Mouse (Mus musculus) limb, embryonic 12.5 days (tissue): Measurements from ENCODE around the gene Slc22a12. TPM values are rescaled to one million over a fixed set of nuclear protein-coding genes. Genes with fewer than 3 reads are reported as not detected.

Experiments used
- ATAC-seq: fragments of 200-750 bp; cut with Nextera tagmentation; 2 replicates; pipeline ENCODE4 v1.8.0; 2017; ENCODE audit warnings: low read depth, moderate TSS enrichment; ENCODE audit not compliant: insufficient number of reproducible peaks, insufficient read depth, low FRiP score, low TSS enrichment
- H3K27ac ChIP-seq: fragments of 300-500 bp; sonication (generic); 2 replicates; pipeline ENCODE4 v1.5.1; 2016; ENCODE audit warnings: mild to moderate bottlenecking, moderate library complexity
- H3K27me3 ChIP-seq: fragments of 300-500 bp; sonication (generic); 2 replicates; pipeline ENCODE4 v1.6.1; 2016; ENCODE audit warnings: mild to moderate bottlenecking, moderate library complexity
- H3K36me3 ChIP-seq: fragments of 300-500 bp; sonication (generic); 2 replicates; pipeline ENCODE4 v1.6.1; 2016; ENCODE audit warnings: mild to moderate bottlenecking, moderate library complexity
- H3K4me1 ChIP-seq: fragments of 300-500 bp; sonication (generic); replicated peaks from 2 replicates; pipeline ENCODE4 v1.6.1; 2016
- H3K4me2 ChIP-seq: fragments of 300-500 bp; sonication (generic); 2 replicates; pipeline ENCODE4 v1.6.1; 2016; ENCODE audit warnings: mild to moderate bottlenecking, moderate library complexity
- H3K4me3 ChIP-seq: fragments of 300-500 bp; sonication (generic); replicated peaks from 2 replicates; pipeline ENCODE4 v1.5.1; 2016; ENCODE audit warnings: mild to moderate bottlenecking
- H3K9ac ChIP-seq: fragments of 300-500 bp; sonication (generic); replicated peaks from 2 replicates; pipeline ENCODE4 v1.6.1; 2016; ENCODE audit warnings: mild to moderate bottlenecking, moderate library complexity
- H3K9me3 ChIP-seq: fragments of 300-500 bp; sonication (generic); 2 replicates; pipeline ENCODE4 v1.6.1; 2016; ENCODE audit warnings: mild to moderate bottlenecking, moderate library complexity
- WGBS: fragments of 180-500 bp; shearing (Covaris S2); methylation state at CpG from one replicate; pipeline ENCODE4 v1.1.7; 2016; 5-methylcytosine and 5-hydroxymethylcytosine counted together
- polyA plus RNA-seq: library from polyadenylated mRNA; unstranded; fragments of >200 nt; fragmentation: Nextera tagmentation; extraction: Ambion mirVana; gene quantifications from 2 replicates; pipeline ENCODE4 v1.2.1, GENCODE M21; 2016

The Slc22a12 gene
- polyA plus RNA-seq, 1 experiment from 2014 or later = not detected

- no peaks in the 10 kb centered on the region for H3K36me3 ChIP-seq
- peaks cover 42% of the 10 kb centered on the region for H3K27me3 ChIP-seq
- ATAC-seq = no peak
- no peak overlapping the region for H3K27ac ChIP-seq
- no peak overlapping the region for H3K4me3 ChIP-seq
- no peak overlapping the region for H3K4me2 ChIP-seq
- no peaks in the 10 kb centered on the region for H3K4me1 ChIP-seq
- H3K9ac ChIP-seq = no peak overlapping the region
- H3K9me3 ChIP-seq = 0 out of 2 replicates have a peak, but pooled peaks cover 6% of the 10 kb centered on the region
- 72% methylated on average over 6 of the region's 6 CpGs for WGBS
Observed at GRCm38 (mm10) chr19:6540191-6540590, 2.6 kb downstream of the Slc22a12 start.

GRCm38 (mm10) chr19:6539592-6539991 is 3.2 kb downstream of the Slc22a12 start:
- WGBS = 76% methylated on average over 4 of the region's 4 CpGs
- H3K9ac ChIP-seq = no peak overlapping the region
- no peak for ATAC-seq

DNA sequence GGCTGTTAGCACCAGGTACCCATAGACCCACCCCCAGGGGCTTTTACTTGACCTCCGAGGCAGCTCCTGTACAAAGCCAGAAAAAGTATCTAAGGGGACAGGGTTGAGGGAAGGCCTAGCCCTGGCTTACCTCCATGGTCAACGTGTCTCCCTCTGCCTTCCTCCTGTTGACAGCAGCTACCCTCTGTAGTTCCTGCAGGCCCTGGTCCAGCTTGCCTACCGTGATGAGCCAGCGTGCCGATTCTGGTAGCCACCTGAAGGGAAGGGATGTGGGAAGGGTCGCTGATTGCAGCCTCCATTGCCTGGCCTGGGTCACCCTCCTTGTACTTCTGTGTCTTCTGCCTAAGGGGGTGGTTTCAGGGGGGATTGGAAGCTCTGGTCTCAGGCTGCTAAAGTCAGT is 4.3 kb downstream of the Slc22a12 start:
- Histone ChIP-seq H3K4me2 (no peak overlapping the region), H3K9ac (no peak overlapping the region), H3K9me3 (no peaks in the 10 kb centered on the region), H3K27ac (no peak overlapping the region), H3K4me3 (no peak overlapping the region), H3K27me3 (peaks cover 58% of the 10 kb centered on the region), H3K4me1 (no peaks in the 10 kb centered on the region), H3K36me3 (no peaks in the 10 kb centered on the region)
- no peak for ATAC-seq
- WGBS = 89% methylated on average over 6 of the region's 6 CpGs

More at GRCm38 (mm10) chr19:6539592-6539991, 3.2 kb downstream of the Slc22a12 start:
- Histone ChIP-seq H3K4me2 (no peak overlapping the region), H3K9me3 (no peaks in the 10 kb centered on the region), H3K36me3 (no peaks in the 10 kb centered on the region), H3K27ac (no peak overlapping the region), H3K27me3 (peaks cover 48% of the 10 kb centered on the region), H3K4me3 (no peak overlapping the region), H3K4me1 (no peaks in the 10 kb centered on the region)

- H3K4me1 ChIP-seq = peaks cover 3% of the 10 kb centered on the region
- no peak overlapping the region for H3K4me3 ChIP-seq
- H3K36me3 ChIP-seq = no peaks in the 10 kb centered on the region
- 65% methylated on average over 8 of the region's 8 CpGs for WGBS
- ATAC-seq = no peak
- peaks cover 62% of the 10 kb centered on the region for H3K27me3 ChIP-seq
- H3K4me2 ChIP-seq = no peak overlapping the region
- H3K9ac ChIP-seq = no peak overlapping the region
- H3K9me3 ChIP-seq = no peaks in the 10 kb centered on the region
- no peak overlapping the region for H3K27ac ChIP-seq
Observed at GRCm38 (mm10) chr19:6537526-6537925, 5.3 kb downstream of the Slc22a12 start.

DNA sequence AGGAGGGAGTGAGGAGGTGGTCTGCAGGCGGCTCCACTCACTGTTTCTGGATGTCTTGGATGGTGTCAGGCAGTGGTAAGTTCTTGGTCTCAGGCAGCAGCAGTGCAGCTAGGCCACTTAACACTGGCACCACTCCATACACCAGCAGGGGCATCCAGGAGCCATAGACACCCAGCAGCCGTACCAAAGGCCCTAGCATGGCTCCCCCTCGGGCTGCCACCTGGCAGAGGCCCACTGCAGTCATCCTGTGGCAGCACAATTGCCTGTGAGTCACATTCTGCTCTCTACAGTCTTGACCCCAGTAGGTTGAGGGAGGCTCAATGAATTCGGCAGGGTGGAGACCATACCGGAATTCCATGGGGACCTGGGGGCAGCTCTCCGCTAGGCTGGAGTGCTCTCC is 6.1 kb downstream of the Slc22a12 start:
- WGBS = 69% methylated on average over 6 of the region's 6 CpGs
- Histone ChIP-seq H3K4me2 (no peak overlapping the region), H3K27me3 (peaks cover 71% of the 10 kb centered on the region), H3K4me3 (no peak overlapping the region), H3K9me3 (no peaks in the 10 kb centered on the region), H3K36me3 (no peaks in the 10 kb centered on the region), H3K4me1 (peaks cover 11% of the 10 kb centered on the region), H3K27ac (no peak overlapping the region), H3K9ac (no peak overlapping the region)
- no peak for ATAC-seq

- Histone ChIP-seq H3K27ac (no peak overlapping the region), H3K4me2 (no peak overlapping the region), H3K4me3 (no peak overlapping the region), H3K36me3 (no peaks in the 10 kb centered on the region), H3K9me3 (no peaks in the 10 kb centered on the region), H3K4me1 (peaks cover 16% of the 10 kb centered on the region), H3K9ac (no peak overlapping the region), H3K27me3 (peaks cover 75% of the 10 kb centered on the region)
- ATAC-seq = no peak
- WGBS = 75% methylated on average over 3 of the region's 3 CpGs
Observed at GRCm38 (mm10) chr19:6536201-6536600, 6.6 kb downstream of the Slc22a12 start.

- Histone ChIP-seq H3K9me3 (no peaks in the 10 kb centered on the region), H3K9ac (no peak overlapping the region), H3K27ac (no peak overlapping the region), H3K36me3 (no peaks in the 10 kb centered on the region), H3K27me3 (peaks cover 87% of the 10 kb centered on the region), H3K4me3 (no peak overlapping the region), H3K4me2 (no peak overlapping the region), H3K4me1 (peaks cover 22% of the 10 kb centered on the region)
- WGBS = 57% methylated on average over 5 of the region's 5 CpGs
- no peak for ATAC-seq
Observed at GRCm38 (mm10) chr19:6534118-6534415, 8.8 kb downstream of the Slc22a12 start.

DNA sequence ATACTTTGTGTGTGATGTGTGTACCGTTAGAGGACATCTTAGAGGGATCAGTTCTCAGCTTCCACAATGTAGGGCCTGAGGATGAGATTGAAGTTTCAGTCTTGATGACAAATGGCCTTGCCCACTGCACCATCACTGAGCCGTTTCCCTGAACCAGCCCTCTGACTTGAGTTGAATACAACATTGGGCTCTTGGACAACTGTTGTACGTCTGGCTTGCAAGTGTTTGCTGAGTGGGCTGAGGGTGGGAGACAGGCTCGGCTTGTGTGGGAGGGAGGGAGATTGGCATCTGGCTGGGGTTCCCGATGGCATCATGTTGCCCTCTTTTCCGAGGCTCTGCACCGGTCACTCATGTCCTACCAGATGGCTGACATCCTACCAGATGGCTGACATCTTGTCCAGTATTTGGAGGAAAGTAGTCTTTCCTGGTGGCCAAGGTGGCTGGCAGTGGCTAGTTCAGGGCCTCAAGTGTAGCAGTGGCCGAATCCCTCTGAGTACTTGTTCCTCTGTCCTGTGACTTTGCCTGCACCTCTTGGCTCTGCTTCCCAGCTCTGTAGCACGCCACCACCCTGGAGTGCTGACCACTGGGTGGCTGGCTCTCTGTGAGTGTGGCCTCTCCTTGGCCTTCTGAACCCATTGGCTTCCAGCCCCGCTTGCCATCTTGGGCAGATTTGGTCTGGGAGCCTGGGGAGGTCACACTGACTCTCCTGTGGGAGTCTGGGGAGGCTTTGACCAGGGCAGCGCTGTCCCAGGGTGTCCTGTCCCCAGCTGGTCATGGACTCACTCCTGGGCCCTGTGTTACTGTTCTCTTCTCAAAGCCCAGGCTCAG is 9.3 kb downstream of the Slc22a12 start:
- ATAC-seq = no peak
- H3K4me3 ChIP-seq = no peak overlapping the region
- no peak overlapping the region for H3K4me2 ChIP-seq
- no peak overlapping the region for H3K9ac ChIP-seq
- H3K27ac ChIP-seq = no peak overlapping the region
- no peaks in the 10 kb centered on the region for H3K36me3 ChIP-seq
- H3K27me3 ChIP-seq = peaks cover 83% of the 10 kb centered on the region
- H3K4me1 ChIP-seq = peaks cover 22% of the 10 kb centered on the region
- H3K9me3 ChIP-seq = no peaks in the 10 kb centered on the region
- WGBS = 82% methylated on average over 11 of the region's 11 CpGs

DNA sequence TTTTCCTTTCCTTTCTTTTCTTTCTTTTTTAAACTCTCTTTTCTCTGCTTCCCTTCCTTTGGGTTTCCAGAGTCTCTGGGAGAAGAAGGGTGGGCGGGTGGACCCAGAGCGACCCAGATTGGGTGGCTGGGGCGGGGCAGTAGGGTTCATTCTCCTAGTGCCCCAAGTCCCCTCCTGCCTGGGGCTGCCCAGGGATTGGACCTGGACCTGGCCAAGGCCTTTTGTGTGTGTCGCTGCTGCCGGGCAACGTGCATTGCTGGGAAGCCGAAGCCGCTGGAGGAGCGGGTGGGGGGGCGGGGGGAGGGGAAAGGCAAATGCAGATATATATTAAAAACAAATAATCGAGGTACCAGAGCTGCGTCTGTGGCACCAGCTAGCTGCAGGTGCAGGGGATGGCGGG is 10.2 kb downstream of the Slc22a12 start:
- H3K27me3 ChIP-seq = peaks cover 81% of the 10 kb centered on the region
- 10% methylated on average over 13 of the region's 13 CpGs for WGBS
- H3K4me3 ChIP-seq = no peak overlapping the region; the same call in 1 of the 2 replicates
- H3K9me3 ChIP-seq = no peaks in the 10 kb centered on the region
- H3K36me3 ChIP-seq = no peaks in the 10 kb centered on the region
- H3K9ac ChIP-seq = no peak overlapping the region
- peak overlapping the region; percentile 79 for H3K4me2 ChIP-seq
- no peak overlapping the region for H3K27ac ChIP-seq
- no peak for ATAC-seq
- H3K4me1 ChIP-seq = peaks cover 22% of the 10 kb centered on the region

GRCm38 (mm10) chr19:6531832-6532471 is 10.9 kb downstream of the Slc22a12 start:
- ATAC-seq = no peak
- under 1% methylated on average over 36 of the region's 36 CpGs for WGBS
- peaks cover 76% of the 10 kb centered on the region for H3K27me3 ChIP-seq
- H3K36me3 ChIP-seq = no peaks in the 10 kb centered on the region
- H3K4me2 ChIP-seq = peak overlapping the region; percentile 79
- H3K9ac ChIP-seq = peak overlapping the region; percentile 50
- H3K27ac ChIP-seq = no peak overlapping the region
- H3K9me3 ChIP-seq = no peaks in the 10 kb centered on the region
- H3K4me3 ChIP-seq = peak overlapping the region; percentile 46
- peaks cover 22% of the 10 kb centered on the region for H3K4me1 ChIP-seq

DNA sequence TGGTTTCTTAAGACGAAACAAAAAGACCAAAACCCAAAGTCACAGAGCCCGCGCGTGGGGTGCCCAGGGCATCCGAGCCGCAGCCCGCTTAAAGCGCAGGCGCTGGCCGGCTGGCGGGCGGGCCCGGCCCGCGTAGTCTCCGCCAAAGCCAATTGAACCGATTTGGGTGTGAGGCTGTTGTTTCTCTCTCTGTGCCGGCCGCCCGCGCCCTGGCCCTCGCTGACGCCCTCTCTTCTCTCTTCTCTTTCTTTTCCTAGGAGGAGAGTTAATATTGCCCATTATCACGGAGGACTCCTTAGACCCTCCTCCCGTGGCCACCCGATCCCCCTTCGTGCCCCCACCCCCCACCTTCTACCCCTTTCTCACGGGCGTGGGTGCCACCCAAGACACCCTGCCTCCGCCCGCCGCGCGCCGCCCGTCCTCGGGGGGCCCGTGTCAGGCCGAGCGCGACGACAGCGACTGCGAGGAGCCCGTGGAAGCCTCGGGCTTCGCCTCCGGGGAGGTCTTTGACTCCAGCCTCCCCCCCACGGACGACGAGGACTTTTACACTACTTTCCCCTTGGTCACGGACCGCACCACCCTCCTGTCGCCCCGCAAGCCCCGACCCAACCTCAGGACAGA is 11.7 kb downstream of the Slc22a12 start:
- Histone ChIP-seq H3K9me3 (no peaks in the 10 kb centered on the region), H3K27me3 (peaks cover 68% of the 10 kb centered on the region), H3K4me2 (peak overlapping the region; percentile 79), H3K36me3 (no peaks in the 10 kb centered on the region), H3K4me3 (peak overlapping the region; percentile 46), H3K9ac (peak overlapping the region; percentile 50), H3K4me1 (peaks cover 22% of the 10 kb centered on the region), H3K27ac (no peak overlapping the region)
- WGBS = 2% methylated on average over 56 of the region's 56 CpGs
- no peak for ATAC-seq
